14 mouse cellular contexts compared by ENCODE assay signal in the genomic region with DNA sequence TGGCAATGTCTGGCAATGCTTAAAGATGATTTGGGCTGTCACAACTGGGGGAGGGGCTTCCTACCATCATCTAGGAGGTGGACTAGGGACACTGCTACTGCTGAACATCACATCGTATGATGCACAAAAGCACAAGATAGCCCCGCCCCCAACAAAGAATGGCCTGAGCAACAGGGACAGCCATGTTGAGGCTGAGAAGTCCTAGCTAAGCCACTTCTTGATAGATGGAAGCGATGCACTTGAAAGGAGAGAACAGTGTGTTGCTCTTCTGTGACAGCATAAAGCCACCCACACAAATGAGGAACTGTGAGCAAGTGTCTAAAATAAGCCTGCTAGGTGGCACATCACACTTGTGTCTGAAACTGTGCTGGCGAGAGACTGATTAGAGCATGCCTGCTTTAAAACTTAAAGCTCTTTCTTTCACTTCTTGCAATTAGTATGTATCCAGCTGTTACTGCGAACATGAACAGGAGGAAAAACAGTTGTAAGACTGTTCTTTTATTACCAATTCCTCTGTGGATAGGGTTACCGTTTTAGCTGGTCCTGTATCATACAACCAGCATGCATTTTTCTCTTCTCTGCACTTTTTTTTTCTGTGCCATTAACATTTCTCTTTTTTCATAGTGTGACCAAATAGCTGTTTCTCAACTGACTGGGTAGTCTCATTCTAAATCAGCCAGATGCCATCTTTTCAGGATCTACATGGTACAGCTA.
DNase-seq lines count a peak whose midpoint lies in the region; ATAC-seq and TF ChIP-seq lines count a peak whose summit lies in the region.
"Had no signal": no experiment of that assay in that cellular context is flagged by ENCODE, and none has a peak within 500 bp of the region (broad histone marks: within the 10 kb centered on the region; RNA-seq: fewer than 3 reads in every experiment).

No protein-coding gene starts in this region.

- TF ChIP-seq EP300 in MEL (IDR thresholded peaks at IDR 0.05; ENCODE audit: low read depth in 1 of 2, low read length in 2 of 2) = no peak
- no peak for TF ChIP-seq EP300 in liver, postnatal 0 days (IDR thresholded peaks at IDR 0.05; ENCODE audit: low read depth)

- peaks cover 83% of the 10 kb centered on the region for H3K27me3 ChIP-seq in hindbrain, embryonic 10.5 days (ENCODE audit: insufficient read depth, poor library complexity, severe bottlenecking)
- peaks cover 40% of the 10 kb centered on the region for H3K27me3 ChIP-seq in hindbrain, embryonic 12.5 days
- H3K27me3 ChIP-seq in MEL (ENCODE audit: control insufficient read depth in 1 of 2, insufficient read depth in 2 of 2, low read length in 2 of 2) = no peaks in the 10 kb centered on the region; a peak in 2 of 4 replicates
- peaks cover 50% of the 10 kb centered on the region for H3K27me3 ChIP-seq in limb, embryonic 13.5 days
- no peaks in the 10 kb centered on the region for H3K27me3 ChIP-seq in liver, postnatal 0 days (ENCODE audit: insufficient read depth, low read length)

- 75% methylated on average over 6 of the region's 6 CpGs for WGBS in hindbrain, embryonic 10.5 days
- WGBS in hindbrain, embryonic 12.5 days = 72% methylated on average over 6 of the region's 6 CpGs
- 64% methylated on average over 6 of the region's 6 CpGs for WGBS in limb, embryonic 13.5 days
- 74% methylated on average over 6 of the region's 6 CpGs for WGBS in liver, postnatal 0 days (ENCODE audit: insufficient replicate concordance)

- DNase-seq in hindbrain, embryonic 10.5 days (ENCODE audit: low spot score) = peak; percentile 2
- peak; percentile 2 for DNase-seq in MEL (ENCODE audit: low read depth, low spot score)
- peak; percentile 4 for DNase-seq in forelimb bud, embryonic 11.5 days (ENCODE audit: low read depth, low spot score)
- no peak for DNase-seq in adrenal gland, postnatal 36 days
- DNase-seq in liver, postnatal 0 days = no peak
- DNase-seq: cerebellum, adult 9-11 months; heart, adult 11 months; lung, adult 18-20 months had no signal

- no peak overlapping the region for H3K4me3 ChIP-seq in hindbrain, embryonic 10.5 days
- H3K4me3 ChIP-seq in hindbrain, embryonic 12.5 days = no peak overlapping the region
- H3K4me3 ChIP-seq in MEL (ENCODE audit: control insufficient read depth in 1 of 2, insufficient read depth in 1 of 2, low read depth in 2 of 2, low read length in 2 of 2) = no peak overlapping the region
- H3K4me3 ChIP-seq in limb, embryonic 13.5 days = no peak overlapping the region
- no peak overlapping the region for H3K4me3 ChIP-seq in liver, postnatal 0 days (ENCODE audit: low read depth, low read length)
- H3K4me3 ChIP-seq: erythroblast, embryonic 14.5 days; midbrain, embryonic 10.5 days had no signal

- H3K79me2 ChIP-seq in MEL (ENCODE audit: control insufficient read depth, insufficient read depth, low read length, poor library complexity) = no peaks in the 10 kb centered on the region

- no peak for TF ChIP-seq CTCF in MEL (IDR thresholded peaks at IDR 0.05 in 2 of 3, conservative IDR thresholded peaks at IDR 0.05 in 1 of 3; ENCODE audit: control insufficient read depth in 1 of 3, insufficient read depth in 1 of 3, low read depth in 2 of 3, low read length in 3 of 3, poor library complexity in 1 of 3, severe bottlenecking in 1 of 3)
- TF ChIP-seq CTCF in liver, postnatal 0 days (IDR thresholded peaks at IDR 0.05; ENCODE audit: low read depth) = no peak

- 0 out of 2 replicates have a peak, but pooled peaks cover 4% of the 10 kb centered on the region for H3K9me3 ChIP-seq in hindbrain, embryonic 10.5 days
- H3K9me3 ChIP-seq in hindbrain, embryonic 12.5 days (replicated peaks) = no peaks in the 10 kb centered on the region
- H3K9me3 ChIP-seq in MEL (replicated peaks; ENCODE audit: insufficient read depth, low read length) = no peaks in the 10 kb centered on the region
- H3K9me3 ChIP-seq in limb, embryonic 13.5 days = no peaks in the 10 kb centered on the region
- H3K9me3 ChIP-seq in liver, postnatal 0 days (ENCODE audit: low read length) = no peaks in the 10 kb centered on the region
- H3K9me3 ChIP-seq: midbrain, embryonic 10.5 days had no signal

- H3K27ac ChIP-seq in hindbrain, embryonic 10.5 days = no peak overlapping the region
- no peak overlapping the region for H3K27ac ChIP-seq in hindbrain, embryonic 12.5 days
- no peak overlapping the region for H3K27ac ChIP-seq in MEL (ENCODE audit: control insufficient read depth, low read depth, low read length)
- H3K27ac ChIP-seq in limb, embryonic 13.5 days = no peak overlapping the region
- no peak overlapping the region for H3K27ac ChIP-seq in liver, postnatal 0 days (ENCODE audit: low read depth)
- H3K27ac ChIP-seq: midbrain, embryonic 10.5 days had no signal

- H3K4me1 ChIP-seq in hindbrain, embryonic 10.5 days (replicated peaks) = peaks cover 9% of the 10 kb centered on the region; the same call in 1 of the 2 replicates
- H3K4me1 ChIP-seq in hindbrain, embryonic 12.5 days = 0 out of 2 replicates have a peak, but pooled peaks cover 4% of the 10 kb centered on the region
- no peaks in the 10 kb centered on the region for H3K4me1 ChIP-seq in MEL (ENCODE audit: control insufficient read depth in 1 of 2, insufficient read depth in 2 of 2, low read length in 2 of 2)
- no peaks in the 10 kb centered on the region for H3K4me1 ChIP-seq in limb, embryonic 13.5 days
- H3K4me1 ChIP-seq in liver, postnatal 0 days (ENCODE audit: insufficient read depth) = no peaks in the 10 kb centered on the region

- no peak for ATAC-seq in hindbrain, embryonic 12.5 days (ENCODE audit: low FRiP score)
- 0 out of 2 replicates have a peak, but pooled peaks have one; percentile 32 for ATAC-seq in limb, embryonic 13.5 days (ENCODE audit: low FRiP score, low read depth)
- no peak for ATAC-seq in liver, postnatal 0 days
- no peak for ATAC-seq in megakaryocyte, adult 5-6 weeks (ENCODE audit: poor library complexity, severe bottlenecking)
- ATAC-seq: Patski had no signal

- H3K36me3 ChIP-seq in hindbrain, embryonic 10.5 days = no peaks in the 10 kb centered on the region
- 0 out of 2 replicates have a peak, but pooled peaks cover 5% of the 10 kb centered on the region for H3K36me3 ChIP-seq in hindbrain, embryonic 12.5 days
- H3K36me3 ChIP-seq in MEL (ENCODE audit: control insufficient read depth in 1 of 2, insufficient read depth in 2 of 2, low read length in 2 of 2) = no peaks in the 10 kb centered on the region
- H3K36me3 ChIP-seq in limb, embryonic 13.5 days = no peaks in the 10 kb centered on the region
- no peaks in the 10 kb centered on the region for H3K36me3 ChIP-seq in liver, postnatal 0 days (replicated peaks; ENCODE audit: insufficient read depth, low read length)
- H3K36me3 ChIP-seq: midbrain, embryonic 10.5 days had no signal

- no peak overlapping the region for H3K4me2 ChIP-seq in hindbrain, embryonic 12.5 days (replicated peaks)
- H3K4me2 ChIP-seq in limb, embryonic 13.5 days (replicated peaks) = no peak overlapping the region
- no peak overlapping the region for H3K4me2 ChIP-seq in liver, postnatal 0 days (ENCODE audit: low read depth, low read length)

- no peak for TF ChIP-seq POLR2A in MEL (IDR thresholded peaks at IDR 0.05; ENCODE audit: control insufficient read depth in 1 of 2, insufficient read depth in 1 of 2, low read depth in 1 of 2, low read length in 2 of 2, poor library complexity in 1 of 2)

- H3K9ac ChIP-seq in hindbrain, embryonic 12.5 days = no peak overlapping the region
- no peak overlapping the region for H3K9ac ChIP-seq in MEL (ENCODE audit: control insufficient read depth, low read depth, low read length, poor library complexity, severe bottlenecking)
- no peak overlapping the region for H3K9ac ChIP-seq in limb, embryonic 13.5 days
- no peak overlapping the region for H3K9ac ChIP-seq in liver, postnatal 0 days (replicated peaks)

- no peak for TF ChIP-seq RAD21 in MEL (IDR thresholded peaks at IDR 0.05; ENCODE audit: low read depth, low read length)

TF ChIP-seq in MEL, 35 proteins besides CTCF, POLR2A, EP300 and RAD21:
- TF ChIP-seq ZMIZ1 (IDR thresholded peaks at IDR 0.05; ENCODE audit: low read depth, low read length) = no peak
- no peak for TF ChIP-seq GABPA (IDR thresholded peaks at IDR 0.05; ENCODE audit: low read depth, low read length)

Comparison
In these comparisons a context has a peak if more than half of its experiments do, and no peak if none do; other contexts are left out.
1. DNase-seq: peak in hindbrain, embryonic 10.5 days (single experiment), MEL (single experiment) and forelimb bud, embryonic 11.5 days (single experiment); none in adrenal gland, postnatal 36 days (0 of 2) and liver, postnatal 0 days (single experiment).